Mouse (Mus musculus) heart, postnatal 0 days (tissue): ENCODE measurements around the gene Fam98a. TPM values are rescaled to one million over a fixed set of nuclear protein-coding genes. Genes with fewer than 3 reads are reported as not detected.

Experiments
- ATAC-seq: fragments of 200-750 bp; cut with Nextera tagmentation; 2 replicates; pipeline ENCODE4 v1.8.0; 2017; ENCODE audit warnings: low read depth, moderate number of reproducible peaks, moderate library complexity; ENCODE audit not compliant: insufficient read depth
- DNase-seq: peaks from one replicate; pipeline ENCODE4 v3.0.0-alpha.2; 2016; ENCODE audit warnings: low spot score
- H3K27ac ChIP-seq: fragments of 300-500 bp; sonication (generic); 2 replicates; pipeline ENCODE4 v1.5.1; 2014; ENCODE audit warnings: low read depth, mild to moderate bottlenecking
- H3K27me3 ChIP-seq: fragments of 300-500 bp; sonication (generic); 2 replicates; pipeline ENCODE4 v1.6.1; 2014; ENCODE audit warnings: low read length, mixed read lengths; ENCODE audit not compliant: control insufficient read depth, insufficient read depth
- H3K36me3 ChIP-seq: fragments of 300-500 bp; sonication (generic); replicated peaks from 2 replicates; pipeline ENCODE4 v1.6.1; 2014; ENCODE audit warnings: low read length, mixed read lengths; ENCODE audit not compliant: control insufficient read depth, insufficient read depth
- H3K4me1 ChIP-seq: fragments of 300-500 bp; sonication (generic); 2 replicates; pipeline ENCODE4 v1.6.1; 2014; ENCODE audit warnings: antibody characterized with exemption; ENCODE audit not compliant: control insufficient read depth, insufficient read depth
- H3K4me2 ChIP-seq: fragments of 300-500 bp; sonication (generic); 2 replicates; pipeline ENCODE4 v1.6.1; 2014; ENCODE audit warnings: low read depth, mild to moderate bottlenecking, low read length, moderate library complexity
- H3K4me3 ChIP-seq: fragments of 300-500 bp; sonication (generic); 2 replicates; pipeline ENCODE4 v1.5.1; 2014; ENCODE audit warnings: low read depth, low read length
- H3K9ac ChIP-seq: fragments of 300-500 bp; sonication (generic); replicated peaks from 2 replicates; pipeline ENCODE4 v1.6.1; 2014; ENCODE audit warnings: low read depth, low read length, mixed read lengths
- H3K9me3 ChIP-seq: fragments of 300-500 bp; sonication (generic); replicated peaks from 2 replicates; pipeline ENCODE4 v1.6.1; 2016; ENCODE audit warnings: low read length; ENCODE audit not compliant: control insufficient read depth
- CTCF ChIP-seq: IDR thresholded peaks from 2 replicates; pipeline ENCODE4 v1.5.1; 2016; ENCODE audit warnings: antibody characterized with exemption, control low read depth, low read depth
- EP300 ChIP-seq: IDR thresholded peaks from 2 replicates; pipeline ENCODE4 v1.6.1; 2016; ENCODE audit warnings: antibody characterized with exemption, low read depth
- WGBS: fragments of 180-500 bp; shearing (Covaris S2); extraction: QIAGEN DNeasy Blood & Tissue Kit; methylation state at CpG from one replicate; pipeline ENCODE4 v1.1.7; 2014; 5-methylcytosine and 5-hydroxymethylcytosine counted together
- polyA plus RNA-seq: library from polyadenylated mRNA; unstranded; fragments of >200 nt; fragmentation: Nextera tagmentation; extraction: Ambion mirVana; gene quantifications from 2 replicates; pipeline ENCODE4 v1.2.1, GENCODE M21; 2015
- total RNA-seq: library from RNA; depleted of rRNA; stranded (reverse); fragments of >200 nt; gene quantifications from 2 replicates; pipeline ENCODE4 v1.2.3, GENCODE M21; 2014; ENCODE audit warnings: low replicate concordance

The Fam98a gene
- total and polyA plus RNA-seq, 2 experiments from 2014 or later, result 6.9 to 20.8 TPM

DNA sequence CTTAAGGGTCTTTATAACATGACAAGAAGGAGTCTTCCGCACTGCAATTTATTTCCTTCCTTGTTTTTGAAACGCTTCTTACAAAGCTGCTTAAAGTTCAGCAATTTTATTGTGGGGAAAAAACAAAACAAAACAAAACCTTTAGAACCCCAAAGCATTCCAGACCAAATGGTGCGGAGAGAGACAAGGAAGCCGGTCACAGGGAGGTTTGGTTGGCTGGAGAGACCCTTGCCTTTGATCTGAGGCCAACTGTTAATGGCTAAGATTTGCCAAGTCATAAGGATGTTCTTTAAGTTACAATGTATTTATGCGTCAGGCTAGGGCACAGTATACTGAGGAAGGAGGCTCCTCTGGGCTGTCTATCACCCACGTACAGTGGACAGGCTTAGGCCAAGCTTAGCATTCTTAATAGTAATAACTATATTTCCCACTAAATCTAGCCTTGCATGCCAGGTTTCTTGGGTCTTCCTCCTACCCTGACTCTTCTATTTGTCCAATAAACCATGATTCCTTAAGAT, 19.2 kb downstream of the Fam98a start:
- H3K9ac ChIP-seq, result no peak overlapping the region
- ATAC-seq (no peak), DNase-seq (no peak)
- H3K9me3 ChIP-seq, result no peaks in the 10 kb centered on the region
- TF ChIP-seq CTCF (no peak), EP300 (no peak)
- 84% methylated on average over 6 of the region's 6 CpGs for WGBS
- H3K4me3 ChIP-seq, result no peak overlapping the region
- H3K4me2 ChIP-seq, result no peak overlapping the region
- H3K27ac ChIP-seq, result no peak overlapping the region
- H3K36me3 ChIP-seq, result peaks cover 8% of the 10 kb centered on the region
- H3K27me3 ChIP-seq, result no peaks in the 10 kb centered on the region
- H3K4me1 ChIP-seq, result no peaks in the 10 kb centered on the region

DNA sequence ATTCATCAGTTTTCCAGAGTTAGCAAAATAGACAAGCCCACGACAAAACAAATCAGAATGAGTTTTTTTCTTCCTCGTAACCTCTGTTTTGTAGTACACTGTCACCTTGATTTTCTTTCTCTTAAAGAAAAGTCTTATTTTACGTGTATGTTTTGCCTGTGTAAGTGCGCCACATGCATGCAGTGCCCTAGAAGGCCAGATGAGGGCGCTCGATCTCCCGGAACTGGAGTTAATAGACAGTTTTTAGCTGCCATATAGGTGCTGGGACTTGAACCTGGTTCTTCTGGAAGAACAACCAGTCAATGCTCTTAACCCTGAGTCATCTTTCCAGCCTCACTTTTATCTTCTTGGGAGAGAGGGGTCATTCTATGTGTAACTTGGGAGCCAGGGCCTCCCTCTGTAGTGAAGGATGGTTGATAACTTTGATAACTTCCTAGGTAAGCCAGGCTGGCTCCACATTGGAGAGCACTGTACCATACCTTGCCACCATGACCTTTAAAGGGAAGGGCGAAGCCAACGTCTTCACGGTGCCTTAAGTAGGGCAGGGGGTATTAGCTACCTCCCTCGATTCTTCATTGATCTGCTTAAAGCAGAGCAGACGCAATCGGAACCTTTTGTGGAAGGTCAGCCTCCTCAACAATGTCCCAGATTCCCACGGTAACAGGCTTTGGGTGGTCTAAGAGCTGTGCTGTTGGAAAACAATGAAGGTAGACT, 22.4 kb downstream of the Fam98a start:
- no peak for DNase-seq

DNA sequence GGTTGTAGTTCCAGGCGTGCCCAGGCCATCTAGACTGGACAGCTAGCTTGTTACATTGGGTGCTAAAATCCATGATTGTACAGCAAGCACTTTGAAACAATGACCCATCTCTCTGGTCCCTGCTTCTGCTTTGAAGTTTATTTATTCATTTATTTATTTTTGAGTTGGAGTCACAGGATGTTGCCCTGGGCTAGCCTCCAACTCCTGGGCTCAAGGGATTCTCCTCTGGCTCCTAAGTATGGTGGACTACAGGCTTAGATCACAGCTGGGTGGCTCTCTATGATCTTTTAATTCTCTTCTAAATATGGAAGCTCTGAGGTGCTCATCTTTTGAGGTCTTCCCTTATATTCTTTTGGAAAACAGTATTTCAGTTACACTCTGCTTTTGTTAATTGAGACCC, 25.3 kb downstream of the Fam98a start:
- 97% methylated on average over 1 of the region's 1 CpGs for WGBS
- 0 out of 2 replicates have a peak, but pooled peaks cover 5% of the 10 kb centered on the region for H3K36me3 ChIP-seq
- no peaks in the 10 kb centered on the region for H3K27me3 ChIP-seq
- H3K4me3 ChIP-seq, result no peak overlapping the region
- H3K27ac ChIP-seq, result no peak overlapping the region
- no peaks in the 10 kb centered on the region for H3K9me3 ChIP-seq
- no peak overlapping the region for H3K4me2 ChIP-seq
- no peak for TF ChIP-seq CTCF
- TF ChIP-seq EP300, result no peak
- ATAC-seq, result no peak
- no peaks in the 10 kb centered on the region for H3K4me1 ChIP-seq
- no peak for DNase-seq
- H3K9ac ChIP-seq, result no peak overlapping the region

More for the DNA sequence above, 22.4 kb downstream of the Fam98a start:
- Histone ChIP-seq H3K27ac (no peak overlapping the region), H3K9me3 (no peaks in the 10 kb centered on the region), H3K4me1 (no peaks in the 10 kb centered on the region), H3K9ac (no peak overlapping the region), H3K4me3 (no peak overlapping the region), H3K4me2 (no peak overlapping the region), H3K27me3 (no peaks in the 10 kb centered on the region), H3K36me3 (0 out of 2 replicates have a peak, but pooled peaks cover 5% of the 10 kb centered on the region)
- 92% methylated on average over 14 of the region's 14 CpGs for WGBS
- TF ChIP-seq EP300 (no peak), CTCF (no peak)
- no peak for ATAC-seq

DNA sequence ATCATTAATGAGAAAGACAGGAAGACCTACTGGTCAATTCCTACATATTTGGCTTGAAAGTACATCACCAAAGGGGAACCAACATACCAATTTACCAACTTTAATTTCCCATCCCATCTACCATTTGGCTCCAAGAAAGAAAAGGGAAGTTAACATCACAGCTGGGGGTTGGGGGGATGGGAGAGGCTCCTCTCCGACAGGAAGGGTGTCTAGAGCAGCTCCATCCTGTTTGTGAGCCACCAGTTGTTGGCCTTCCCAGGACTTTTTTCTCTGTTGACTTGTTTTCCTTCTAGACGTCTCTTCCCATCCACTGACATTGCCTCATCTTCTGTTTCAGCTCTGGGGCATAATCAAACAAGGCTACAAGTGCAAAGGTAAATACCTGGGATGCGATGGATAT, 27.9 kb downstream of the Fam98a start:
- no peak overlapping the region for H3K27ac ChIP-seq
- DNase-seq (no peak), ATAC-seq (no peak)

DNA sequence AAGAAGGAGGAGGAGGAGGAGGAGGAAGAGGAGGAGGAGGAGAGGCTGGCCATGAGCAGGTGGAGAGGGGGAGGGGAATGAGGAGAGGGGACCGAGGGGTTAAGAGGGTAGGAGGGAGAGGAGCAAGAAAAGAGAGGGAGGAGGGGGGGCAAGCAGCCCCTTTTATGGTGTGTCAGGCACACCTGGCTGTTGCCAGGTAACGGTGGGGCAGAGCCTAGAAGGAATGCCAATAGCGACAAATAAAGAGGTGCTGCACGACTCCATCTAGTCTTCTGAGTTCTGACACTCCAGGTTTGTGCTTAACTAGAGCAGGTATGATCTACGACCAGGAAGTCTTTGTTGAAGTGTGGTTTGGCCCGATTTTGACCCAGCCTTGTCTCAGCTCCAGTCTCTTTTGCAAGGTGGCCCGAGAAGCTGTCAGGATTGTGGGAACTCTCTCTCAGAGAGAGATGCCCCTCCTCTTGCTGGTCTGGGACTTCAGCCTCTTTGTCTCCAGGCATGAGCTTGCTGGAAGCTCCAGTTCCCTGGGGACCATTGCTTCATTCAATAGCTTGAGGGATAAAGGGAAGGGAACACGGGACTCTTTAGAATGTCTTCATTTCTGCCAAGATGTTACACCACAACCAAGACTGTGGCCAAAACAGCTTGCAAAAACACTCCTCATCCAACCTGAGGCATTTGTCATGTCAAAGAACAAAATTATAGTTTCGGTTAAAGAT, 29.2 kb downstream of the Fam98a start:
- no peak for TF ChIP-seq CTCF
- no peak for TF ChIP-seq EP300
- Histone ChIP-seq H3K9ac (no peak overlapping the region), H3K4me1 (0 out of 2 replicates have a peak, but pooled peaks cover 6% of the 10 kb centered on the region), H3K4me3 (no peak overlapping the region), H3K4me2 (no peak overlapping the region), H3K27ac (no peak overlapping the region), H3K27me3 (no peaks in the 10 kb centered on the region), H3K9me3 (no peaks in the 10 kb centered on the region), H3K36me3 (0 out of 2 replicates have a peak, but pooled peaks cover 5% of the 10 kb centered on the region)
- WGBS, result 40% methylated on average over 9 of the region's 9 CpGs
- ATAC-seq (peak; percentile 55; the same call in 1 of the 2 replicates), DNase-seq (no peak)

More for the DNA sequence above, 27.9 kb downstream of the Fam98a start:
- Histone ChIP-seq H3K36me3 (0 out of 2 replicates have a peak, but pooled peaks cover 5% of the 10 kb centered on the region), H3K4me2 (no peak overlapping the region), H3K27me3 (no peaks in the 10 kb centered on the region), H3K9me3 (no peaks in the 10 kb centered on the region), H3K4me3 (no peak overlapping the region), H3K9ac (no peak overlapping the region), H3K4me1 (0 out of 2 replicates have a peak, but pooled peaks cover 6% of the 10 kb centered on the region)
- TF ChIP-seq EP300 (no peak), CTCF (no peak)
- WGBS, result 58% methylated on average over 3 of the region's 3 CpGs
